Mouse (Mus musculus) CD8-positive naive resting alpha-beta T cell, adult 2 months (primary cell): ENCODE data around the gene Flt4.
"Not testable (repeated sequence)": the region's sequence is repeated elsewhere in the genome, so short reads cannot be mapped to it uniquely, and the experiment has no call there.

Experiments used
- DNase-seq, 2 experiments: peaks; one replicate each; pipeline ENCODE4 v3.0.0; 2022; ENCODE audit warnings: low read depth in 2 of 2, low spot score in 2 of 2

Gene Flt4

GRCm38 (mm10) chr11:49608938-49609867 is at the start of gene Flt4:
Gene Flt4 (plus strand): TSS chr11:49609263.
- DNase-seq = not testable (repeated sequence)

DNA sequence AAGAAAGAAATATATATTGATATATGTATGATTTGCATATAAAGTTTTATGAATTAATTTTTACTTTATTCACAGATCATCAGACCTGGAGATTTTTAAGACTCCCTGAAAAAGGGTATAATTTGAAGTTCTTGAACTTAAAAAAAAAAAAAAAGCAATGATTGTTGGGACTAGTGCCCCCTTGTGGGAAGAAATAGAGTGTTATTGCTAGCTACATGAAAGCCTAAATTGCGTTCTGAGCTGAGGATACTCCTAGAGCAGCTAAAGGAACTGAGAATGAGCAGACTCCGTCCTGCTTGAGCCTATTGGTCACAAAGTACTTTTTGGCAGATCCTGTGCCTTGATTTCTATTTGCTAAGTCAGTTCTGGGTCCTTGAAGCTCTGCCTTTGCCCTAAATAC is 34.0 kb upstream of the Flt4 start:
- DNase-seq = not testable (repeated sequence)

DNA sequence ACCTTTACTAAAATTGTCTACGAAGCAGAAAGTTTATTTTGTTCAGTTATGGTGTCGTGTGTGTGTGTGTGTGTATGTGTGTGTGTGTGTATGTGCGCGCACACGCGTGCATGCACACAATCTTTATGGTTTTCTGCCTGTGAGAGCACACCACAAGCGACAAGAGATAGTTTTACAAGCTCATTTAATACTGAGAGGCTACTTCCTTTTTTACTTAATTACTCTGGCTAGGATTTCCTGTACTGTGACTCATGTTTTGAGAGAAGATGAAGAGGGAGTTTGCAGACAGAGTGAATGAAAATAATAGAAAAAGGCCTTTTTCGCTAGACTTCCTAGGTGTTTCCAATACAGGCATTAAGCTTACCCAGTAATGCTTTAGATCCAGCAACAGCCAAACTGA is 28.6 kb upstream of the Flt4 start:
- DNase-seq = not testable (repeated sequence)

DNA sequence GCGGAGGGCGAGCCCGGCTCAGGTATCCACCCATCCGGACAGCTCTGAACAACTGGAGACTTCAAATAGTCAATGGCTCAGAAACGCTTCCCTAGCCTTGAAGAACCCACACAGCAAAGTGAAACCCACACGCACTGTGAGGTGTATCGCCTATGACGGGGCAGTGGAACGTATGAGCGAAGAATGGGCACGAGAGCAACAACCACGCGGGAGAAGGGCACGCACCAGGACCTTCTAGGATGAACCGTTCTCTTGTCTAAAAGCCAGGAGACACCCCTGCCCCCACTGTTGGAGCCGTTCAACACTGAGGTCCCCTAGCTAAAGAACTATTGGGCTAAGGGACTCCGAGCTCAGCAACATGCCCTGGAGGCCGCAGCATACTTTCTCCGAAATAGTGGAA is 18.9 kb upstream of the Flt4 start:
- DNase-seq = no peak

DNA sequence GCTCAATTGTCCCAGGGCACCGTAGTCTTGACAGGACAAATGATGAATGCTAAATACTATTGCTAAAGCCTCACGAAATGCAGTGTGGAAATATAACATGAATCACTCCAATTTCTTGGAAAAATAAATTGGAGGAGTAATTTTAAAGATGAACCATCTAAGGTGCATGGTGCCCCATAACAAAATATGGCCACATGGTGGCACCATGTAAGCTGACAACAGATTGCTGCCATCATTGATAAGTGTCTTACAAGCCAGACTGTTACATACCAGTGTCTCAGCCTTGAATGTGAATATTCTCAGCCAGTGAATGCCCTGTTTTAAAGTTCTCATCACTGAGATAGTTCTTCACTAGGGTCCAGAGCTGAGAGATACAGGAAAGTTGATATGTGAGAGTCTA is 11.9 kb upstream of the Flt4 start:
- not testable (repeated sequence) for DNase-seq

GRCm38 (mm10) chr11:49608306-49608705 is 757 bp upstream of the Flt4 start:
- not testable (repeated sequence) for DNase-seq

DNA sequence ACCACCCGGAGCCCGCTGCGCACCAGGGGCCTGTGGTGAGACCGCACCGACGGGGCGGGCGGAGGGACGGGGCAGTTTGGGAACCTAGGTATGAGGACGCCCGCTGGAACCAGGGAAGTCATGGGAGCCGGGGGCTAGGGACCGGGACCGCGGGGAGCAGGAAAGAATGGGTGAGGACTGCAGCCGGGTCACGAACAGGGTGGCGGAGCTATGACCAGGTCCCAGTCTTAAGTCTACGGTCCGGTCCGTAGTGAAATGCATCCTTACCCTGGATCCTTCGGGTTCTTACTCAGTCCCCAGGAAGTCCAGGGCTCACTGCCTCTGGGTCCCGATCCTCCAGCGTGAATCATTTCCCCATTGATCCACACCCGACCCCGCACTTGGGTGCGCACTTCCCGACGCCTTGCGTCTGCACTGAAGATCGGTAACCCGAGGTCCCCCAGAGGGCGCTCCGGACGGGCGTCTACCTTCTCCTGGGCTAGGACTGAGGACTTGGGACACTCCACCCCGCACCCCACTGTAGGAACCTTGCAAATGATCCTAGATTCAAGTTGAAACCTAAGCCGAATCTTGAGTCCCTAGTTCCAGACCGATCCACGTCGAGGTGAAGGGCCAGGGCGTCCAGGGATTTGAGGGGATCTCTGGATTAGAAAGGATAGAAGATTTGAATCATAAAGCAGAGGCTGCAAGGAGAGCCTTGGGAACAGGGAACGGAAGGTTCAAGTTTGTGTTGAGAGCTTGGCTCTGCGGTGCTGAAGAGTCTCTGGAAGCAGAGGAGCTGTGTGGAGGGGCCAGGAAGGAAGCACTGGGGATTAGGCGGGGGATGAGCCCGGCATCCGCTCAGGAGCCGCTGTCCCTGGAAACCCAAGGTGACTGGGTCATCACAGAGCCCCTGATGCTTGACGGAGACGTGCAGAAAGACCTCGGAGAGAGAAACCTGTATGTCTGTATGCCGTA is 1.1 kb downstream of the Flt4 start:
- not testable (repeated sequence) for DNase-seq

DNA sequence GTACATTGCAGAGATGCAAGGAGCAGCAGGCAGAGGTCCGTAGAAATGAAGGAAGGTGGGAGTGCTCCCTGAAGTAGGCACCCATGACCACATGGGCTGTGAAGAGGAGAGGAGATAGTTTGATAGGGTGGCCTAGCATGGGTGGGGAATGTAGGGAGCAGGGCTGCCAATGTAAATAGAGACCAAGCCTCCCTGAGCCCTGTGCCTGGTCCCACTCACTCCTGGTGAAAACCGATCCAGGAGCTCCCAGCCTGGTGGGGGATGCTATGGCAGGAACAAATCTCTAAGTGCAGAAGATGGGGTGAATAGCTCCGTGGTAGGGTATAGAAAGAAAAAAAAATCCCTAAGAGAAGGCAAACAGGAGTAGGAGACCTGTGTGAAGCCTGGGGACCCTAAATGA is 2.3 kb downstream of the Flt4 start:
- not testable (repeated sequence) for DNase-seq

GRCm38 (mm10) chr11:49612154-49612553 is 3.1 kb downstream of the Flt4 start:
- no peak for DNase-seq

- no peak for DNase-seq
Measured at GRCm38 (mm10) chr11:49613349-49613748, 4.3 kb downstream of the Flt4 start.

- DNase-seq = no peak
Measured at GRCm38 (mm10) chr11:49615856-49616725, 7.0 kb downstream of the Flt4 start.

DNA sequence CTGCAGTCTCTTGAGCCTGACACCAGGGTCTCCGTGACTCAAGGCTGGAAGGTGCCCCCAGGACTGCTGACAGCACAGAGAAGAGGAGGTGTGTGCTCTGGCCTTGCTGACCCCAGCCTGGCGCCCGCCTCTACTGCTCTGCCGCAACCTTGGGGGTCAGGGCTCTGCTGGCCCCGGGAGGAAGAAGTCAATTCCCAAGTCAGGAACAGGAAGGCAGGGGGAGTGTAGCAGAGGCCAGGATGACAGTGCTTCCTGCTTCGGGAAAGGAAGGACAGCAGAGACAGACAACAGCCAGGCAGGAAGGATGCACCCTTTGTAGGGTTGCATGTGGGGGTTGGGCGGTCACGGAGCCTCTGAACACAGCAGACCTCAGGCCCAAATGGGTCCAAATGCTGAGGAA is 9.4 kb downstream of the Flt4 start:
- DNase-seq = no peak

DNA sequence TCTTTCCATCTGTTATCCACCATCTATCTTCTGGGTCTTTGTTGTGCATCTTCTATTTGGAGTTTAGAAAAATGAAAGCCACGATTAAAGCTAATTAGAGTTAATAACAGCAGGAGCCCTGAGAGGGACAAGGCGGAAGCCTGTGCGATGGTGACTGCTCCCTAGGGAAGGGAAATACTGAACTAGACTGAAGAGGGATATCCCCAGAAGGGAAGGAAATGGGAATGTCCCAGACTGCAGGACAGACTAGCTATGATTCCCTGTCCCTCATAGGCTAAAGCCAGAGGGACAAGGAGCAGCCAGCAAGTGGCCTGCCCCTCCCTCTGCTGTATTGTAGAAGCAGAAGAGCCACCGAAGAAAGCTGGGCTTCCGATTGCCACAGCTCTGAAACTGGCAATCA is 12.9 kb downstream of the Flt4 start:
- no peak for DNase-seq

DNA sequence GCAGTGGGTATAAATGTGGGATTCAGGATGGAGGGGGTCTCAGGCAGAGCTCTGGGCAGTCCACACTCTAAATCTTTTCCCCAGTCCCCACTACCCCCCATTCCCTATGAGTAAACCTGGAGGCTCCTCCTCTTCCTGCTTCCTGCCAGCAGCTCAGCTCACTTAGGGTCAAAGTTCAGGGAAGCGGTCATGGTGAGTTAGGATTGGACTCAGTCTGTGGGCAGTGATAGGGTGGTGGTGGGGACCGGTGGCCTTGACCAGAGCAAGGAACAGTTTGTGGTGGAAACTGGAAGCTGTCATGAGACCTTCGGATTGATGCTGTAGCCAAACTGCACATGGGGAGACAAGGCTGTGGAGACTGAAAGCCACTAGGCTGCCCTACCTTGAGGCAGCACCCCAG is 15.1 kb downstream of the Flt4 start:
- DNase-seq = no peak

DNA sequence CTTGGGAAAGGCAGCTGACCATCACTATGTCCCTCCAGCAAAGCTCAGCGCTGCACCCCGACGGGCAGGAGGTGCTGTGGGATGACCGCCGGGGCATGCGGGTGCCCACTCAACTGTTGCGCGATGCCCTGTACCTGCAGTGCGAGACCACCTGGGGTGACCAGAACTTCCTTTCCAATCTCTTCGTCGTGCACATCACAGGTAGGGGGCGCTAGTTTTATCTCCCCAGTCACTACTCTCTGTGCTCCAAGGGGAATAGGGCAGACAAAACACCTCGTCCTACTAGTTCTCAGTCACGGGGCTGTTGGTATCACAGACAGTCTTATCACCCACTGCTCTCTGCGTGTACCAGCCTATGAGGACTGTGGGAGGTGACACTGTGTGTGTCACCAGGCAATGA is 16.8 kb downstream of the Flt4 start:
- no peak for DNase-seq

DNA sequence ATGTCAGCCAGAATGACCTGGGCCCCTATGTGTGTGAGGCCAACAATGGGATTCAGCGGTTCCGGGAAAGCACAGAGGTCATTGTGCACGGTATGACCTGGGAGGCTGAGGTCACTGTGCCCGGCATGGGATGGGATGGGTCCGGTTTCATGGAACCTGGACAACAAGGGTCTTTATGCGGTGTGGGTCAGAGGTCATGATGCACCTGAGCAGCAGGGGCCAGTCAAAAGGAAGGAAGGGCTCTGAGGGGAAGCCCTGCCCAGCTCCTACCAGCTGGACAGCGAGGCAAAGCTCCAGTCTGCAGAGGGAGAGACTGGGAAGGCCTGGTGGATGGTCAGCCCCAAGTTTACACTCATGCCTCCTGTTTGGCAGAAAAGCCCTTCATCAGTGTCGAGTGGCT is 17.7 kb downstream of the Flt4 start:
- DNase-seq = no peak

DNA sequence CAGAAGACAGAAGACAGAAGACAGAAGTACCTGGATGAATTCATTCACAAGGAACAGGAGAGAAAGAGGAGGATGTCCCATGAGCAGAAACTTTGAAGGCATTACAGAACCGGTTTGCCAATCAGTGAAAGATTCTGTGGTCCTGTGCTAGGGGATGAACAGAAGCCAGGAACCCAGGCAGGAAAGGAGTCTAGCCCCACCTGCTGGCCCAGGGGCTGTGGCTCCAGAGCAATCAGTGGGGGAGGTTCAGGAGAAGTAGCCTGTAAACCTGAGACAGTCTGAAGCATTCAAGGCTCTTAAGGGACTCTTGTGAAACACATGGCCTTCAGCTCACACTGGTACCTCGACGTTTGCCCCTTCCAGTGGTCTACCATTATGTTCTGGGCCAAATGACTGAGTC is 22.1 kb downstream of the Flt4 start:
- no peak for DNase-seq

GRCm38 (mm10) chr11:49632256-49632655 is 23.2 kb downstream of the Flt4 start:
- DNase-seq = no peak

GRCm38 (mm10) chr11:49634101-49634500 is 25.0 kb downstream of the Flt4 start:
- no peak for DNase-seq

GRCm38 (mm10) chr11:49635671-49636070 is 26.6 kb downstream of the Flt4 start:
- no peak for DNase-seq

- no peak for DNase-seq
Measured at GRCm38 (mm10) chr11:49636449-49636848, 27.4 kb downstream of the Flt4 start.
